Mouse (Mus musculus) A20 (cell line): ENCODE measurements around the gene Tbcc.

Experiments used
- DNase-seq: peaks from one replicate; pipeline ENCODE4 v3.0.0-alpha.2; 2011; ENCODE audit warnings: low read depth, low spot score

Gene Tbcc

GRCm38 (mm10) chr17:46870204-46870798, 20.2 kb upstream of the Tbcc start:
- peak; percentile 65 for DNase-seq

DNA sequence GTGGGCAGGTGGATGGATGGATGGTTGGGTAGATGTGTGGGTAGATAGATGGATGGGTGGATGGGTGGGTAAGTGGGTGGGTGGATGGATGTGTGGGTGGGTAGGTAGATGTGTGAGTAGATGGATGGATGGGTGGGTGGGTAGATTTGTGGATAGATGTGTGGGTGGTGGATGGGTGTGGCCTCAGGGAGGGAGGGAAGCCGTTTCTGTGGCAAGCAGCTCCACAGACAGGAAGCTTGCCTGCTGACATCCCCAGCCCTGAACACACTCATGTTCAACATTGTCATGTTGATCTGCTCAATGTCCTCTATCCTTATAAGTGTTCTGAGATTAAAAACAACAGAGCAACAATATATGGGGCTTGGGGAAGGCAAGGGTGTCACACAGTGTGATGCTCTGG, 19.6 kb upstream of the Tbcc start:
- no peak for DNase-seq

- no peak for DNase-seq
These were observed 17.7 kb upstream of the Tbcc start for GRCm38 (mm10) chr17:46872806-46873205.

- no peak for DNase-seq
These were observed 16.4 kb upstream of the Tbcc start for GRCm38 (mm10) chr17:46874133-46874532.

- peak; percentile 53 for DNase-seq
These were observed 14.9 kb upstream of the Tbcc start for GRCm38 (mm10) chr17:46875626-46876025.

DNA sequence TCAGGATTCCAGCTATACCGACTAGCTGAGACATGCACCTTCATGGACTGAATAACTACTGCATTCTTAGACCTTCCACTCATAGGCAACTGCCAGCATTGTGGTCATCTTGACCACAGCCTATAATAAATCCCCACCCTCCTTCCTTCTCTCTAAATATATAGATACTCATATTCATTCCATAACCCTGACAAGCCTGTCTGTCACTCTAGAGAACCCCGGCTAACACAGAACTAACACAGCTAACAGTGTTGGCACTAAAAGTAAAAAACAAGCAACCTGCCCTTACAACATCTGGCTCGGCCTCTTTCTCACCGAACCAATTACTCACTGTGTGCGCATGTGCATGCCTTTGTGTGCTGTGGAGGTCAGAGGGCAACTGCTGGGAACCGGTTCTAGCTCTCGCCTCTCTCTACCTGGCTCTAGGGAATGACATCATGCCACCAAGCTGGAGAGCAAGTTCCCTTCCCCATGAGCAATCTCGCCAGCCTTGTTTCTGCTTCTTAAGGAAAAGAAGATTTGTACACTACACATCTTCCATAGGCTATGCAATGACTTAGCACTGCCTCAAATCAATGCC, 14.0 kb upstream of the Tbcc start:
- no peak for DNase-seq

DNA sequence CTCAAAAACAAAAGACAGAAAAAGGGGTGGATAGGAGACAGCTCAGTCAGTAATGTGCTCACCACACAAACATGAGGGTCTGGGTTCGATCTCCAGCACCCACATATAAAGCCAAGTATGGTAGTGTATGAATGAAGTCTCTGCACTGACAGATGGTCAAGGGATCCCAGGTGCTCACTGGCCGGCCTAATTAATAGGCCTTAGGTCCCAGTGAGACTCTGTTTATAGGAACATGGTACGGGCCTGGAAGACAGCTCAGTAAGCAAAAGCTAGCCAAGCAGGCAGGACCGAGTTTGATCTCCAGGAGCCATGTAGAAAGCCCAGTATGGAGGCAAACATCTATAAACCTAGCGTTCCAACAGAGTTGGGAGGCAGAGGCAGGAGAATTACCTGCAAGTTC, 13.4 kb upstream of the Tbcc start:
- DNase-seq: no peak

DNA sequence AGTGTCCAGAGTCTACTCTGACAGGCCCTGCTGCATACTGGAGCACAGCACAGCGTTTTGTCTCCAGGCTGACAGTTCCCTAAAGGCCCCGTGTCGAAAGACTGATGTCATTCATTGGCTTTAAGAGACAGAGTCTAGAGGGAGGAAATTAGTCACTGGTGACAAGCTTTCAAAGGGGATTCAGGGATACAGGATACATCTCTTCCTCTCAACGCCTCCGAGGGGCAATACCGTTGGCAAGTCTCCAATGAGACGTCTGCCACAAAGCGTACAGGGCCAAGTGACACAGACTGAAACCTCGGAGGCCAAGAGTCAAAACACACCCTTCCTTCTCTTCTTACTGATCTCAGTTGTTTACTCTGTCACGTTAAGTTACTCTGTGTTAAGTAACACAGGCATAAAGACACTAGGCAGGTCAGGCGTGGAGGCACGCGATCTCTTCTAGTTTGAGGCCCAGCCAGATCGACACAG, 10.6 kb upstream of the Tbcc start:
- DNase-seq: peak; percentile 67

DNA sequence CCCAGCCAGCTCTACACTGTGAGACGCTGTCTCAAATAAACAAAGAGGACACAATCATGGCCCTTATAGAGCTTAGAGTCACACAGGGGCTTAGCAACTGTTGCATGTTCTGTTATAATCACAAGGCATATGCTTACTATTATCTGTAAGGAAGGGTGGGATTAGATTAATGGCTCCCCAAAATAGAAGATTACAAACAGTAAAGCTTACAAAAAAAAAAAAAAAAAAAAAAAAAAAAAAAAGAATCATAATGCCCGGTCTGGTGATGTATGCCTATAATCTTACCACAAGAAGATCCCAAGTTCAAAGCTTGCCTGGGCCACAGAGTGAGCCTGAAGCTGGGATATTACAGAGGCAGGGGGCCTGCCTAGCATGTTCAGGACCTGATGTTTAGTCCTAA, 10.2 kb upstream of the Tbcc start:
- DNase-seq: no peak

DNA sequence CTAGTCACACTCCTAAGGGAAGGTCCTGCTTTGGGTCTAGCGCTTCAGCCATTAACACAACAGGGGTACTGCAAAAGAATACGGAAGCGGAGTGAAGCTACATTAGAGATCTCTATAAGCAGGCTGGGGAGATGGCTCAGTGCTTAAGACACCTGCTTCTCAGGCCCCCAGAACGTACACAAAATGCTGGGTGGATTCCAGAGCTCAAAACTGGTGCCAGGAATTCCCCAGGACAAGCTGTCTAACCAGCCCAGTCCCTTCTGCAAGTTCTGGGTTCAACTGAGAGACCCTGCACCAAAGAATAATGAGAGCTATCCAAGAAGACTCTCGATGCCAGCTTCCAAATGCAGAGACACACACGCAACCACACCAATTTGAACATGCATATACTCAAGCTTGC, 8.8 kb upstream of the Tbcc start:
- DNase-seq: no peak

DNA sequence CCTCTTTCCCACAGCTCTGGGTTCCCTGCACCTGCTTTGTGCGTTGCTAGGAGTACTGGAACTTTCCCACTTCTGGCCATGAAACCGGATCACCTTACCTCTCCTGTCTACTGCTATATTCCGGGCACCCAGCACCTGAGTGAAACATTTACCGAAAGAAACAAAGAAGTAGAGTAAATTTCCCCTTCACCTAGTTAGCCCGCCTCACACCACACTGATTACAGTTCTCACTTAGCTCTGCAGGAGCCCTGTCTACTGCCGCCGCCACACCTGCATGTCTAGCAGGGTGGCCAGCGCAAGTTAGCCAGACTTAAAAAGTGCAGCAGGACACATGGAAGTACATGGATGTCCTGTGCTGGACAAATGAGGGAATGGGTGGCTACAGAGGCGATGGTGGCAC, 7.4 kb upstream of the Tbcc start:
- no peak for DNase-seq

DNA sequence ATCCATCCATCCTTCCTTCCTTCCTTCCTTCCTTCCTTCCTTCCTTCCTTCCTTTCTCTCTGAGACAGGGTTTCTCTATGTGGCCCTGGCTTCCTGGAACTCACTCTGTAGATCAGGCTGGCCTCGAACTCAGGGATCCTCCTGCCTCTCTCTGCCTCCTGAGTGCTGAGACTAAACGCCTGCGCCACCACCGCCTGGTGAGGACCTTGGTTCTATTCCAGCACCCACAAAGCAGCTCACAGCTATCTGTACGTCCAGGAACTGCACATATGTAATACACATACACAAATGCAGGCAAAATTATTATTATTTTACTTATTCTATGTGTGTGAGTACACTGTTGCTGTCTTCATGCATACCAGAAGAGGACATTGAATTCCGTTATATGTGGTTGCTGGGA, 5.7 kb upstream of the Tbcc start:
- no peak for DNase-seq

DNA sequence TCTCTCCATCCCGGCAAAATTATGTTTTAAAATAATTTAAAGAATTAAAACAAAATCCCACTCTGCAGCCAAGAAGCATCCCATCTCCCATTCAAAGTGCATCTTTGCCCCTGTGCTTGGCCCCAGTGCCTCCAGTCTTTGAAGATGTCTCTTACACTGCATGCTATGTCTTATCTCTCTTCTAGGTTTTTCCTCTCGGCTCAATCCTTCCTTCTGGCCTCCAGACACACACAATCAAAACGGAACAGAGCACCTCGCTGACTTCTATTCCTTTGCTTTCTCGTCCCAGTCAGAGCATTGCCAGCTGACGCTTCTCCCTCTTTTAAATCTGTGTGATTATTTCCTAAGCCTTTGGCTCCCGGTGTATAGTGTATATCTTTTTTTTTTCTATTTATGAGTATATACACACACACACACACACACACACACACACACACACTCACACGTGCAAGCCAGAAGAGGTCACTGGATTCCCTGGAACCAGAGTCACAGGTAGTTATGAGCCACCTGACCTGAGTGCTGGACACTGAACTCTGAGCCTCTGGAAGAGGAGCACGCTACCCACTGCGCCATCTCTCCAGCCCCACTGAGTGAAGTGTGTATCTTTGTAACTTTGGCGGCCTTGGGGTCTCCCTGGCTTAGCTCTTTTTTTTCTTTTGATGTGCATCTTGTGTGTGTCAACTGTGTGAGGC, 5.1 kb upstream of the Tbcc start:
- DNase-seq: no peak

DNA sequence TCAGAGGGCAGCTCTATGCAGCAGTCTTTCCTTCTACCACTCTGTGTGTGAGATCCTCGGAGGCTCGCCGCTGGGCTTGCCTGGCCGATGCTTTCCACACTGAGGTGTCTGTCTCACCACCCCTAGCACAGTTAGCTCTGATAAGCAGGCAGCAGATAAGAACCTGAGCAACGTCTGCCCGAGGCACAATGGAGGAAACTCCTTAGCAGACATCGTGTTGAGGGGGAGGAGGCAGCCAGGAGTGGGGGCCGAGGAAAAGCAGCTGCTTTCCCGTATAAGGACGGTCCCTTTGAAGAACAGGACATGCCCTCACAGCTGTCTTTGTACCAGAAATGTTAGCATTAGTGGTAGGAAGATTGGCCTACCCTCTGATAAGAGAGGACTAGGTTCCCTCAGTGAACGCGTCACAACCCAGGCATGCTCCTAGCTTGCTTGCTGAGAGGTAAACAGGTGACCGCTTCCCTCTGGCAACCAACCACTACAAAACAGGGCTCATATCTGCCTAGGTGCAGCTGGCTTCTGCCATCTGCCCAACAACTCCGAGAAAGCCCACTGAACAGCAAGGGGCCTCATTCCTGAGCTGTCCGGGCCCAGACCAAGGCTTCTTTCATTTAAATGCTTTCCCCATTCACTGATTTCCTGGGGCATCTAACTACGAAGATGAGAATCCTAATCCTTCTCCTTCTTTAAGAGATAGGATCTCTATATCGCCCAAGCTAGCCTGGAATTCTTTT, 4.4 kb upstream of the Tbcc start:
- DNase-seq: no peak

- peak; percentile 85 for DNase-seq
These were observed 1.8 kb upstream of the Tbcc start for GRCm38 (mm10) chr17:46888511-46889212.

GRCm38 (mm10) chr17:46889450-46890084, 917 bp upstream of the Tbcc start:
- peak; percentile 85 for DNase-seq

DNA sequence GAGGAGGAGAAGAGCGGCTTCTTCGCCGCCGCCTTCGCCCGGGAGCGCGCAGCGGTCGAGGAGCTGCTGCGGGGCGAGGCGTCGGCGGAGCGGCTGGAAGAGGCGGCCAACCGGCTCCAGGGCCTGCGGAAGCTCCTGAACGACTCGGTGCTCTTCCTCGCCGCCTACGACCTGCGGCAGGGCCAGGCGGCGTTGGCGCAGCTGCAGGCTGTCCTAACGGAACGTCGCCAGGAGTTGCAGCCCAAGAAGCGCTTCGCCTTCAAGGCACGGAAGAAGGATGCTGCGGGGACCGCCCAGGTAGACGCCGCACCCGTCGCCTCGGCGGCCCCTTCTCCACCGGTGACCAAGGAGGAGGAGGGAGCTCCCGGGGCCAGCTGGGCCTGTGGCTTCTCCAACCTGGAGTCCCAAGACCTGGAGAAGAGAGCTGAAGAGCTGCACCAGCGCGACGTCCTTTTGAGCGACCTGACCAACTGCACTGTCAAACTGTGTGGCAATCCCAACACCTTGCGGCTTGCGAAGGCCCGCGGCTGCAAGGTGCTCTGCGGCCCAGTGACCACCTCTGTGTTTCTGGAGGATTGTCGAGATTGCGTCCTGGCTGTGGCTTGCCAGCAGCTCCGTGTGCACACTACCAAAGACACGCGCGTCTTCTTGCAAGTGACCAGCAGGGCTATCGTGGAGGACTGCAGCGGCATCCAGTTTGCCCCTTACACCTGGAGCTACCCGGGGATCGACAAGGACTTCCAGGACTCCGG, 535 bp downstream of the Tbcc start:
- no peak for DNase-seq

- no peak for DNase-seq
These were observed 4.9 kb downstream of the Tbcc start for GRCm38 (mm10) chr17:46895426-46895825.

- DNase-seq: peak; percentile 71
These were observed 6.9 kb downstream of the Tbcc start for GRCm38 (mm10) chr17:46897221-46897950.

- no peak for DNase-seq
These were observed 10.5 kb downstream of the Tbcc start for GRCm38 (mm10) chr17:46900941-46901340.
